Mouse (Mus musculus): ENCODE results near the gene Zp3r.

- TF ChIP-seq EP300 (IDR thresholded peaks at IDR 0.05; ENCODE audit: insufficient read depth, low read depth, low read length) (no peak), CTCF (IDR thresholded peaks at IDR 0.05; ENCODE audit: low read depth, low read length) (no peak), POLR2A (IDR thresholded peaks at IDR 0.05; ENCODE audit: insufficient read depth, low read length) (no peak)
These were observed 14.7 kb upstream of the Zp3r start for GRCm38 (mm10) chr1:130644103-130644502.
